Mouse (Mus musculus) G1E (cell line): ENCODE data around the gene Gm29609.

Experiments used
- CTCF ChIP-seq: IDR thresholded peaks from 2 replicates; pipeline ENCODE4 v1.5.1; 2012; ENCODE audit warnings: low read depth, low read length, inconsistent platforms, mixed read lengths
- GATA1 ChIP-seq: IDR thresholded peaks from 2 replicates; pipeline ENCODE4 v1.6.1; 2012; ENCODE audit warnings: borderline replicate concordance, low read length, inconsistent platforms, mixed read lengths
- POLR2AphosphoS5 ChIP-seq: IDR thresholded peaks from 2 replicates; pipeline ENCODE4 v1.6.1; 2012; ENCODE audit warnings: low read depth, low read length, inconsistent platforms; ENCODE audit not compliant: insufficient replicate concordance
- TAL1 ChIP-seq: conservative IDR thresholded peaks from 2 replicates; pipeline ENCODE4 v1.6.1; 2012; ENCODE audit warnings: low read depth, low read length, inconsistent platforms, mixed read lengths

- TF ChIP-seq CTCF: no peak
- TF ChIP-seq POLR2AphosphoS5: no peak
- TF ChIP-seq GATA1: no peak
- TF ChIP-seq TAL1: no peak
These were observed 62.8 kb downstream of the Gm29609 start for GRCm38 (mm10) chr5:31116912-31117311.
